Mouse (Mus musculus) midbrain, embryonic 12.5 days (tissue): ENCODE results near the gene Gsdma. TPM values are rescaled to one million over a fixed set of nuclear protein-coding genes. Genes with fewer than 3 reads are reported as not detected.
"Not testable (repeated sequence)": the region's sequence is repeated elsewhere in the genome, so short reads cannot be mapped to it uniquely, and the experiment has no call there.

Experiments
- ATAC-seq: fragments of 200-750 bp; cut with Nextera tagmentation; 2 replicates; pipeline ENCODE4 v1.8.0; 2017; ENCODE audit warnings: low read depth, moderate TSS enrichment, moderate library complexity; ENCODE audit not compliant: low FRiP score
- H3K27ac ChIP-seq: fragments of 300-500 bp; sonication (generic); replicated peaks from 2 replicates; pipeline ENCODE4 v1.5.1; 2016; ENCODE audit warnings: mild to moderate bottlenecking
- H3K27me3 ChIP-seq: fragments of 300-500 bp; sonication (generic); 2 replicates; pipeline ENCODE4 v1.6.1; 2016; ENCODE audit warnings: mild to moderate bottlenecking
- H3K36me3 ChIP-seq: fragments of 300-500 bp; sonication (generic); 2 replicates; pipeline ENCODE4 v1.6.1; 2016
- H3K4me1 ChIP-seq: fragments of 300-500 bp; sonication (generic); 2 replicates; pipeline ENCODE4 v1.6.1; 2016
- H3K4me2 ChIP-seq: fragments of 300-500 bp; sonication (generic); replicated peaks from 2 replicates; pipeline ENCODE4 v1.6.1; 2016; ENCODE audit warnings: mild to moderate bottlenecking, moderate library complexity
- H3K4me3 ChIP-seq: fragments of 300-500 bp; sonication (generic); 2 replicates; pipeline ENCODE4 v1.5.1; 2016; ENCODE audit warnings: mild to moderate bottlenecking
- H3K9ac ChIP-seq: fragments of 300-500 bp; sonication (generic); replicated peaks from 2 replicates; pipeline ENCODE4 v1.6.1; 2016; ENCODE audit warnings: mild to moderate bottlenecking, moderate library complexity
- H3K9me3 ChIP-seq: fragments of 300-500 bp; sonication (generic); 2 replicates; pipeline ENCODE4 v1.6.1; 2016; ENCODE audit warnings: mild to moderate bottlenecking
- WGBS: fragments of 180-500 bp; shearing (Covaris S2); methylation state at CpG from one replicate; pipeline ENCODE4 v1.1.7; 2016; 5-methylcytosine and 5-hydroxymethylcytosine counted together
- polyA plus RNA-seq: library from polyadenylated mRNA; unstranded; fragments of >200 nt; fragmentation: Nextera tagmentation; extraction: Ambion mirVana; gene quantifications from 2 replicates; pipeline ENCODE4 v1.2.1, GENCODE M21; 2016

Gene Gsdma
- polyA plus RNA-seq, 1 experiment from 2014 or later: not detected

- Histone ChIP-seq H3K36me3 (no peaks in the 10 kb centered on the region), H3K9me3 (no peaks in the 10 kb centered on the region), H3K4me2 (no peak within 1 kb of the TSS), H3K4me1 (no peaks in the 10 kb centered on the region), H3K27me3 (no peaks in the 10 kb centered on the region; the same call in 1 of the 2 replicates), H3K9ac (no peak within 1 kb of the TSS), H3K4me3 (no peak within 1 kb of the TSS), H3K27ac (no peak within 1 kb of the TSS)
- WGBS: 69% methylated on average over 2 of the region's 2 CpGs
- ATAC-seq: no peak
Observed at GRCm38 (mm10) chr11:98646459-98646858, 17.7 kb upstream of the Gsdma start, which contains the start of gene Gsdma2. Gene Gsdma2, plus strand, starts transcription at chr11:98646759.

GRCm38 (mm10) chr11:98655076-98655475, 9.1 kb upstream of the Gsdma start:
- WGBS: 12% methylated on average over 7 of the region's 7 CpGs
- H3K4me1 ChIP-seq, H3K4me2 ChIP-seq, H3K4me3 ChIP-seq, H3K9me3 ChIP-seq, H3K9ac ChIP-seq, H3K36me3 ChIP-seq, ATAC-seq, H3K27me3 ChIP-seq, H3K27ac ChIP-seq: not testable (repeated sequence)

GRCm38 (mm10) chr11:98660517-98660916, 3.6 kb upstream of the Gsdma start:
- ATAC-seq: no peak
- Histone ChIP-seq H3K4me3 (no peak overlapping the region), H3K27ac (no peak overlapping the region), H3K27me3 (peaks cover 7% of the 10 kb centered on the region; the same call in 1 of the 2 replicates), H3K4me2 (peak overlapping the region; percentile 30), H3K36me3 (no peaks in the 10 kb centered on the region), H3K9ac (no peak overlapping the region), H3K4me1 (no peaks in the 10 kb centered on the region), H3K9me3 (no peaks in the 10 kb centered on the region)
- WGBS: 14% methylated on average over 6 of the region's 6 CpGs

GRCm38 (mm10) chr11:98668984-98669383, 4.8 kb downstream of the Gsdma start:
- no peak overlapping the region for H3K4me3 ChIP-seq
- H3K4me2 ChIP-seq: no peak overlapping the region
- H3K9me3 ChIP-seq: no peaks in the 10 kb centered on the region
- 75% methylated on average over 2 of the region's 2 CpGs for WGBS
- no peak overlapping the region for H3K27ac ChIP-seq
- H3K4me1 ChIP-seq: no peaks in the 10 kb centered on the region
- H3K36me3 ChIP-seq: no peaks in the 10 kb centered on the region
- no peak for ATAC-seq
- H3K27me3 ChIP-seq: peaks cover 32% of the 10 kb centered on the region
- H3K9ac ChIP-seq: no peak overlapping the region

GRCm38 (mm10) chr11:98671284-98671815, 7.2 kb downstream of the Gsdma start:
- H3K27me3 ChIP-seq: peaks cover 38% of the 10 kb centered on the region
- H3K9ac ChIP-seq: no peak overlapping the region
- no peaks in the 10 kb centered on the region for H3K4me1 ChIP-seq
- ATAC-seq: no peak
- H3K27ac ChIP-seq: no peak overlapping the region
- H3K4me3 ChIP-seq: no peak overlapping the region
- WGBS: 74% methylated on average over 3 of the region's 3 CpGs
- H3K9me3 ChIP-seq: no peaks in the 10 kb centered on the region
- no peaks in the 10 kb centered on the region for H3K36me3 ChIP-seq
- H3K4me2 ChIP-seq: no peak overlapping the region

GRCm38 (mm10) chr11:98671857-98672256, 7.7 kb downstream of the Gsdma start:
- WGBS: 75% methylated on average over 5 of the region's 5 CpGs
- H3K36me3 ChIP-seq: no peaks in the 10 kb centered on the region
- H3K4me1 ChIP-seq: no peaks in the 10 kb centered on the region
- H3K9ac ChIP-seq: no peak overlapping the region
- H3K27ac ChIP-seq: no peak overlapping the region
- no peak overlapping the region for H3K4me3 ChIP-seq
- H3K9me3 ChIP-seq: no peaks in the 10 kb centered on the region
- H3K4me2 ChIP-seq: no peak overlapping the region
- H3K27me3 ChIP-seq: peaks cover 34% of the 10 kb centered on the region
- ATAC-seq: no peak

- no peak for ATAC-seq
- Histone ChIP-seq H3K4me3 (no peak overlapping the region), H3K4me1 (no peaks in the 10 kb centered on the region), H3K4me2 (no peak overlapping the region), H3K27me3 (peaks cover 33% of the 10 kb centered on the region), H3K27ac (no peak overlapping the region), H3K9ac (no peak overlapping the region), H3K36me3 (no peaks in the 10 kb centered on the region), H3K9me3 (no peaks in the 10 kb centered on the region)
- WGBS: 90% methylated on average over 5 of the region's 5 CpGs
Observed at GRCm38 (mm10) chr11:98672482-98672881, 8.3 kb downstream of the Gsdma start.

GRCm38 (mm10) chr11:98673136-98673535, 9.0 kb downstream of the Gsdma start:
- H3K36me3 ChIP-seq, H3K9ac ChIP-seq, H3K4me1 ChIP-seq, H3K9me3 ChIP-seq, H3K27ac ChIP-seq, H3K4me2 ChIP-seq, H3K4me3 ChIP-seq: not testable (repeated sequence)
- H3K27me3 ChIP-seq: peaks cover 27% of the 10 kb centered on the region
- ATAC-seq: 0 out of 2 replicates have a peak, but pooled peaks have one; percentile 41
- 13% methylated on average over 7 of the region's 7 CpGs for WGBS

- H3K4me3 ChIP-seq: no peak overlapping the region
- no peaks in the 10 kb centered on the region for H3K36me3 ChIP-seq
- no peak overlapping the region for H3K4me2 ChIP-seq
- WGBS: 47% methylated on average over 7 of the region's 7 CpGs
- no peaks in the 10 kb centered on the region for H3K4me1 ChIP-seq
- no peak overlapping the region for H3K27ac ChIP-seq
- H3K27me3 ChIP-seq: peaks cover 11% of the 10 kb centered on the region; the same call in 1 of the 2 replicates
- H3K9me3 ChIP-seq: no peaks in the 10 kb centered on the region
- no peak overlapping the region for H3K9ac ChIP-seq
- no peak for ATAC-seq
Observed at GRCm38 (mm10) chr11:98675829-98676363, 11.7 kb downstream of the Gsdma start.

GRCm38 (mm10) chr11:98680023-98680422, 15.9 kb downstream of the Gsdma start:
- peaks cover 2% of the 10 kb centered on the region for H3K36me3 ChIP-seq
- 94% methylated on average over 1 of the region's 1 CpGs for WGBS
- H3K9me3 ChIP-seq: no peaks in the 10 kb centered on the region
- H3K4me1 ChIP-seq: peaks cover 12% of the 10 kb centered on the region
- no peak for ATAC-seq
- no peak overlapping the region for H3K4me3 ChIP-seq
- no peak overlapping the region for H3K4me2 ChIP-seq
- peaks cover 10% of the 10 kb centered on the region; the same call in 1 of the 2 replicates for H3K27me3 ChIP-seq
- no peak overlapping the region for H3K27ac ChIP-seq
- no peak overlapping the region for H3K9ac ChIP-seq

GRCm38 (mm10) chr11:98680595-98680994, 16.4 kb downstream of the Gsdma start:
- H3K27ac ChIP-seq, H3K9ac ChIP-seq, H3K4me3 ChIP-seq, ATAC-seq, H3K36me3 ChIP-seq, H3K9me3 ChIP-seq, H3K4me2 ChIP-seq, H3K27me3 ChIP-seq: not testable (repeated sequence)
- 89% methylated on average over 4 of the region's 4 CpGs for WGBS
- H3K4me1 ChIP-seq: peaks cover 12% of the 10 kb centered on the region

GRCm38 (mm10) chr11:98681186-98681585, 17.0 kb downstream of the Gsdma start:
- H3K36me3 ChIP-seq: peaks cover 14% of the 10 kb centered on the region
- H3K4me3 ChIP-seq: no peak overlapping the region
- peaks cover 4% of the 10 kb centered on the region; the same call in 1 of the 2 replicates for H3K27me3 ChIP-seq
- H3K27ac ChIP-seq: no peak overlapping the region
- no peaks in the 10 kb centered on the region for H3K9me3 ChIP-seq
- no peak for ATAC-seq
- no peak overlapping the region for H3K9ac ChIP-seq
- peaks cover 12% of the 10 kb centered on the region for H3K4me1 ChIP-seq
- WGBS: 82% methylated on average over 4 of the region's 4 CpGs
- H3K4me2 ChIP-seq: peak overlapping the region; percentile 91; the same call in 1 of the 2 replicates
